Mouse (Mus musculus) hindbrain, embryonic 13.5 days (tissue): ENCODE results near the gene Tmem104. TPM values are rescaled to one million over a fixed set of nuclear protein-coding genes. Genes with fewer than 3 reads are reported as not detected.

Experiments
- ATAC-seq: fragments of 200-750 bp; cut with Nextera tagmentation; 2 replicates; pipeline ENCODE4 v1.8.0; 2017; ENCODE audit warnings: moderate TSS enrichment; ENCODE audit not compliant: low FRiP score
- H3K27ac ChIP-seq: fragments of 300-500 bp; sonication (generic); 2 replicates; pipeline ENCODE4 v1.5.1; 2015; ENCODE audit warnings: inconsistent platforms, mild to moderate bottlenecking, moderate library complexity
- H3K27me3 ChIP-seq: fragments of 300-500 bp; sonication (generic); 2 replicates; pipeline ENCODE4 v1.6.1; 2015; ENCODE audit warnings: mild to moderate bottlenecking, inconsistent platforms
- H3K36me3 ChIP-seq: fragments of 300-500 bp; sonication (generic); 2 replicates; pipeline ENCODE4 v1.6.1; 2015; ENCODE audit warnings: mild to moderate bottlenecking, inconsistent platforms
- H3K4me1 ChIP-seq: fragments of 300-500 bp; sonication (generic); replicated peaks from 2 replicates; pipeline ENCODE4 v1.6.1; 2015; ENCODE audit warnings: inconsistent platforms
- H3K4me2 ChIP-seq: fragments of 300-500 bp; sonication (generic); 2 replicates; pipeline ENCODE4 v1.6.1; 2015; ENCODE audit warnings: inconsistent platforms, mild to moderate bottlenecking, moderate library complexity
- H3K4me3 ChIP-seq: fragments of 300-500 bp; sonication (generic); 2 replicates; pipeline ENCODE4 v1.5.1; 2015; ENCODE audit warnings: mild to moderate bottlenecking, inconsistent platforms
- H3K9ac ChIP-seq: fragments of 300-500 bp; sonication (generic); 2 replicates; pipeline ENCODE4 v1.6.1; 2015; ENCODE audit warnings: mild to moderate bottlenecking, inconsistent platforms
- H3K9me3 ChIP-seq: fragments of 300-500 bp; sonication (generic); 2 replicates; pipeline ENCODE4 v1.6.1; 2016; ENCODE audit warnings: inconsistent platforms
- WGBS: fragments of 180-500 bp; shearing (Covaris S2); methylation state at CpG from one replicate; pipeline ENCODE4 v1.1.7; 2015; 5-methylcytosine and 5-hydroxymethylcytosine counted together
- polyA plus RNA-seq: library from polyadenylated mRNA; unstranded; fragments of >200 nt; fragmentation: Nextera tagmentation; extraction: Ambion mirVana; gene quantifications from 2 replicates; pipeline ENCODE4 v1.2.1, GENCODE M21; 2015

Gene Tmem104
- polyA plus RNA-seq, 1 experiment from 2014 or later, result 12.1 TPM

DNA sequence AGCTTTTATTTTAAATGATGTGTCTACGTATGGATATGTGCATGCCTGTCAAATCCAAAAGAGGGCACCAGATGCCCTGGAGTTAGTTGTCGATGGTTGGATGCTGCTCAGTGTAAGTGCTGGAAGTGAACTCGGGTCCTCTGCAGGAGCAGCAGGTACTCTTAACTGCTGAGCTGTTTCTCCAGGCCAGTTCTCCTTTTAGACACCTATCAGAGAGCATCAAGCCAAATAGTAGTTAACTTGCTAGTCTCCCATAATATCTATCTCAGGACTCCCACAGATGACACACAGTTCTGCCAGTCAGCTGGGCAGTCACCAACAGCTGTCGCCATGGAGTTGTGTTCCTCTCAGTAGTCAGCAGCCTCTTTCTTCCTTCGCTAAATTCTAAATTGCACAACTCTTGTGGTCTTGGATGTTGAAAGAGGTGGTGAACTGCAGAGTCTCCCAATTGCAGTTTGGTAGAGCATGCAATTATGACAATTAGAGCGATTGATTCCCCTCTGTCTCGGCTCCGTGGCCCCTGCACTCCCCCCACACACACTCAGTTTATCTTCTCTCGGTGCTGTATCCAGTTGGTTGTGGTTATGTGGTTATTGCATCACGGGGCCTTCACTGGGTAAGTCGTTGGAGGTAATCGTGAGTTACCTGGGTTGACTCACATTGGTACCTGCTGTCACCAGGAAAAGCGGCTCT is 1.4 kb downstream of the Tmem104 start:
- peaks cover 14% of the 10 kb centered on the region for H3K36me3 ChIP-seq
- ATAC-seq, result no peak
- H3K4me3 ChIP-seq, result no peak overlapping the region; the same call in 1 of the 2 replicates
- no peak overlapping the region for H3K4me2 ChIP-seq
- no peaks in the 10 kb centered on the region for H3K9me3 ChIP-seq
- 90% methylated on average over 13 of the region's 13 CpGs for WGBS
- H3K9ac ChIP-seq, result no peak overlapping the region
- no peaks in the 10 kb centered on the region for H3K27me3 ChIP-seq
- no peak overlapping the region for H3K27ac ChIP-seq
- H3K4me1 ChIP-seq, result peaks cover 23% of the 10 kb centered on the region

- H3K4me3 ChIP-seq, result no peak overlapping the region
- peaks cover 14% of the 10 kb centered on the region for H3K36me3 ChIP-seq
- H3K9me3 ChIP-seq, result no peaks in the 10 kb centered on the region
- no peak overlapping the region for H3K27ac ChIP-seq
- WGBS, result 93% methylated on average over 6 of the region's 6 CpGs
- no peak overlapping the region for H3K4me2 ChIP-seq
- H3K4me1 ChIP-seq, result peaks cover 23% of the 10 kb centered on the region
- no peaks in the 10 kb centered on the region for H3K27me3 ChIP-seq
- no peak overlapping the region for H3K9ac ChIP-seq
- ATAC-seq, result no peak
These were observed 2.0 kb downstream of the Tmem104 start for GRCm38 (mm10) chr11:115189304-115189703.

DNA sequence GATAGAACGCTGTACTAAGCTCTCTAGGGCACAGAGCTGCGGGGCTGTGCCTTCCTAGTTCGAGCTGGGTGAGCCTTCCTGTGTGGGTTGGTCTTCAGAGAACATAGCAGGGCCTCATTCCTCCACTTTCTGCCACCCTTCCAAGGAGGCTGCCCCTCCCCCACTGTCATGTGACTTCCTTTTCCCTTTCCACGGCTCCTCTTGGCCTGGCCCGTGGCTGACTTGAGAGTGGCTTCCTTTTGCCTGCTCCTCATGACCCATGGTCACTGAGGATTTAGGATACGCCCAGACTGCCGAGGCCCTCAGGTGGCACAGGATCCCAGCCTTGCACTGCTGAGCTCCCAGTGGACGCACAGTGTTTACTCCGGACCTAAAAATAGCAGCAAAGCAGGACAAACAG is 4.9 kb downstream of the Tmem104 start:
- WGBS, result 74% methylated on average over 9 of the region's 9 CpGs

DNA sequence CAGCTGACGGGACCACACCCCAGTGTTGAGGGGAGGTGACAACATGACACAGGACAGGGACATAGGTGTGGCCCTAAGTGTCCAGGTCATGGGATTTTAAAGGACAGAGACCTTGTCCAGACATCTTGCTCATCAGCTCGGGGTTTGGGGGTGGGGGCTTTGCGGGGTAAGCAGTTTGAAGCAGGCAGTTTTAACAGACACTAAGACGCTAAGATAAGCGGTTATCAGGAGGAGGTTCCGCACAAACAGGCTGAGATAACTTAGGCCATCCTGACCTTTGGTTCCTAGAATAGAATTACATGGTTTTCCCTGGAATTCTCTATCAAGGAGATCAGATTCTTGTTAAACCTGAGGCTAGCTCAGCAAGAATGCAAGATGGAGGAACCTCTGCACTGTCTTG is 7.4 kb downstream of the Tmem104 start:
- Histone ChIP-seq H3K9ac (no peak overlapping the region), H3K27me3 (peaks cover 8% of the 10 kb centered on the region; the same call in 1 of the 2 replicates), H3K27ac (no peak overlapping the region), H3K36me3 (peaks cover 26% of the 10 kb centered on the region), H3K4me1 (peaks cover 15% of the 10 kb centered on the region; the same call in 1 of the 2 replicates), H3K4me3 (no peak overlapping the region), H3K4me2 (no peak overlapping the region), H3K9me3 (no peaks in the 10 kb centered on the region)
- 90% methylated on average over 6 of the region's 6 CpGs for WGBS
- no peak for ATAC-seq

More for the DNA sequence above, 4.9 kb downstream of the Tmem104 start:
- no peak overlapping the region for H3K4me2 ChIP-seq
- no peak overlapping the region for H3K4me3 ChIP-seq
- H3K27me3 ChIP-seq, result 0 out of 2 replicates have a peak, but pooled peaks cover 3% of the 10 kb centered on the region
- H3K36me3 ChIP-seq, result peaks cover 17% of the 10 kb centered on the region
- H3K4me1 ChIP-seq, result peaks cover 13% of the 10 kb centered on the region
- H3K27ac ChIP-seq, result no peak overlapping the region
- H3K9me3 ChIP-seq, result no peaks in the 10 kb centered on the region
- no peak for ATAC-seq
- H3K9ac ChIP-seq, result no peak overlapping the region

- Histone ChIP-seq H3K36me3 (peaks cover 25% of the 10 kb centered on the region), H3K9me3 (no peaks in the 10 kb centered on the region), H3K9ac (no peak overlapping the region), H3K27ac (no peak overlapping the region), H3K4me1 (peaks cover 15% of the 10 kb centered on the region; the same call in 1 of the 2 replicates), H3K27me3 (peaks cover 14% of the 10 kb centered on the region; the same call in 1 of the 2 replicates), H3K4me2 (no peak overlapping the region), H3K4me3 (no peak overlapping the region)
- ATAC-seq, result no peak
- whole genome bisulfite sequencing, result 95% methylated on average over 5 of the region's 5 CpGs
These were observed 8.6 kb downstream of the Tmem104 start for GRCm38 (mm10) chr11:115195933-115196332.

- H3K4me2 ChIP-seq, result no peak overlapping the region
- 83% methylated on average over 8 of the region's 8 CpGs for WGBS
These were observed 10.3 kb downstream of the Tmem104 start for GRCm38 (mm10) chr11:115197558-115197957.

DNA sequence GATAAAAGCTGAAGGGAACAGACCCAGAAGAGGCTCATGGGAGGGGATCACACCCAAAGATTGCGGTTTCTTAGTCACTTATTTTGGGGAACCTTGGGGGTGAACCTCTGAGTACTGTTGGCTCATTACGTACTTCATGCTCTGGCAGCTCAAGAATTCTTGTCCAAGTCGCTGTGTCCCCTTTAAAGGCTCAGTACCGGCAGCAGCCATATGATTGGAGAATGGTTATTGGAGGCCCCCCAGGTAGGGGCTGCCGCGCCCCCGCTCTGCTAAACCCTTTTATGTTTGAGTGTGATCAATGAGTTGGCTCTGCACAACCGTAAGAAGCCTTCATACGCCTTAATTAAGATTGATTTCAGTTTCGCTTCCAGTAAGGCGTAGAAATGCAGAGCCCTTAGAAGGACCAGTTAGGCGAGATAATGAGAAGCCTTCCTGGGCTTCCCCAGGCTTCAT is 11.7 kb downstream of the Tmem104 start:
- no peak overlapping the region for H3K4me3 ChIP-seq
- no peak overlapping the region for H3K9ac ChIP-seq
- peaks cover 24% of the 10 kb centered on the region for H3K4me1 ChIP-seq
- 45% methylated on average over 12 of the region's 12 CpGs for WGBS
- H3K36me3 ChIP-seq, result peaks cover 43% of the 10 kb centered on the region
- 0 out of 2 replicates have a peak, but pooled peaks have one; percentile 16 for ATAC-seq
- peaks cover 24% of the 10 kb centered on the region; the same call in 1 of the 2 replicates for H3K27me3 ChIP-seq
- peak overlapping the region; percentile 18 for H3K27ac ChIP-seq
- no peak overlapping the region for H3K4me2 ChIP-seq
- H3K9me3 ChIP-seq, result no peaks in the 10 kb centered on the region

More at GRCm38 (mm10) chr11:115197558-115197957, 10.3 kb downstream of the Tmem104 start:
- Histone ChIP-seq H3K4me3 (no peak overlapping the region), H3K4me1 (peaks cover 17% of the 10 kb centered on the region), H3K36me3 (peaks cover 32% of the 10 kb centered on the region), H3K27me3 (peaks cover 24% of the 10 kb centered on the region; the same call in 1 of the 2 replicates), H3K9me3 (no peaks in the 10 kb centered on the region), H3K9ac (no peak overlapping the region), H3K27ac (no peak overlapping the region)
- no peak for ATAC-seq

DNA sequence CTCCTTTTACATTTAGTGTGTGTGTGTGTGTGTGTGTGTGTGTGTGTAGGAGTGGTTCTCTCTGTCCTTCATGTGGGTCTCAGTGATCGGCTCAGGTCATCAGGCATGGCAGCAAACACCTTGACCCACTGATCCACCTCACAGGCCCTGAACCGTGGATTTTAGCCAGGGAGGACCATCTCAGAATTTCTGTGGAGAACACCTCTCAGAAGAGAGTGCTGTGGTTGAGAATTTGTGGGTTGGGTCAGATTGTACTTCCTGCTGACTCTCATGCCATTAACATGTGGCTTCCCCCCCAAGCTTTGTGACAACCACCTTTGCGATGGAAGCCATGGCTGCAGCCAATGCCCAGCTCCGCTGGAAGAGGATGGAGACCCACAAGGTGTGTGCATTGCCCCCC is 13.2 kb downstream of the Tmem104 start:
- peaks cover 53% of the 10 kb centered on the region for H3K36me3 ChIP-seq
- no peak overlapping the region for H3K4me3 ChIP-seq
- no peak for ATAC-seq
- no peaks in the 10 kb centered on the region for H3K9me3 ChIP-seq
- 97% methylated on average over 4 of the region's 4 CpGs for WGBS
- no peak overlapping the region for H3K9ac ChIP-seq
- peaks cover 31% of the 10 kb centered on the region for H3K4me1 ChIP-seq
- peaks cover 26% of the 10 kb centered on the region; the same call in 1 of the 2 replicates for H3K27me3 ChIP-seq
- no peak overlapping the region for H3K27ac ChIP-seq
- H3K4me2 ChIP-seq, result no peak overlapping the region

GRCm38 (mm10) chr11:115202316-115202715 is 15.0 kb downstream of the Tmem104 start:
- Histone ChIP-seq H3K4me3 (no peak overlapping the region), H3K36me3 (peaks cover 67% of the 10 kb centered on the region), H3K27ac (no peak overlapping the region), H3K9me3 (no peaks in the 10 kb centered on the region), H3K9ac (no peak overlapping the region), H3K4me2 (no peak overlapping the region), H3K4me1 (peaks cover 48% of the 10 kb centered on the region), H3K27me3 (peaks cover 22% of the 10 kb centered on the region)
- ATAC-seq, result peak; percentile 71
- WGBS, result 15% methylated on average over 12 of the region's 12 CpGs

GRCm38 (mm10) chr11:115202756-115203155 is 15.5 kb downstream of the Tmem104 start:
- peaks cover 64% of the 10 kb centered on the region for H3K36me3 ChIP-seq
- 89% methylated on average over 9 of the region's 9 CpGs for WGBS
- H3K9ac ChIP-seq, result no peak overlapping the region
- H3K27ac ChIP-seq, result no peak overlapping the region
- no peak for ATAC-seq
- H3K4me2 ChIP-seq, result no peak overlapping the region
- H3K9me3 ChIP-seq, result no peaks in the 10 kb centered on the region
- peaks cover 22% of the 10 kb centered on the region for H3K27me3 ChIP-seq
- H3K4me1 ChIP-seq, result peaks cover 53% of the 10 kb centered on the region
- no peak overlapping the region for H3K4me3 ChIP-seq

DNA sequence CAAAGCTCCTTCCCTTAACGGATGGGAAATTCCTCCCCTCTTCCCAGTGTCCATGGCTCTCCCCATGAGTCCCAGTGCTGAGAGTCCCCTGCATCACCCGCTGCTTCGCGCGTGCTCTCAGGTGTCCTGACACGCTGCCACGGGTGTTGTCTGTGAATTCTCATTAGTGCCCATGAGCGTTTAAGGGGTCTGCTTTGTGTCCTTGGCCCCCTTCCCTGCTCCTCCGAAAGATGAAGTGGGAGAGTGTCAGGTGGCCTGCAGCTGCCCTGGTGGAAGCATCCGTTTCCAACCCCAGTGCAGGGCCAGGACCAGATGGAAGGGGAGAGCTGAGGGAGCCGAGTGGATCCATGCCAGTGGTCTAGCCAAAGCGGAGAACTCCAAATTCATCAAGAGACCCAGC is 20.8 kb downstream of the Tmem104 start:
- peaks cover 75% of the 10 kb centered on the region for H3K4me1 ChIP-seq
- peaks cover 14% of the 10 kb centered on the region for H3K27me3 ChIP-seq
- H3K27ac ChIP-seq, result no peak overlapping the region
- ATAC-seq, result no peak
- H3K9me3 ChIP-seq, result no peaks in the 10 kb centered on the region
- no peak overlapping the region; the same call in 1 of the 2 replicates for H3K9ac ChIP-seq
- H3K4me2 ChIP-seq, result no peak overlapping the region
- 61% methylated on average over 12 of the region's 12 CpGs for WGBS
- H3K4me3 ChIP-seq, result no peak overlapping the region
- peaks cover 48% of the 10 kb centered on the region for H3K36me3 ChIP-seq

GRCm38 (mm10) chr11:115208776-115209732 is 21.8 kb downstream of the Tmem104 start:
- 76% methylated on average over 25 of the region's 25 CpGs for WGBS
- H3K4me3 ChIP-seq, result no peak overlapping the region
- peaks cover 19% of the 10 kb centered on the region for H3K27me3 ChIP-seq
- ATAC-seq, result no peak
- H3K9ac ChIP-seq, result no peak overlapping the region
- peaks cover 40% of the 10 kb centered on the region for H3K36me3 ChIP-seq
- no peak overlapping the region for H3K27ac ChIP-seq
- no peaks in the 10 kb centered on the region for H3K9me3 ChIP-seq
- H3K4me2 ChIP-seq, result no peak overlapping the region
- peaks cover 76% of the 10 kb centered on the region for H3K4me1 ChIP-seq
